Mouse (Mus musculus) liver, embryonic 13.5 days (tissue): ENCODE results near the gene Shank2. TPM values are rescaled to one million over a fixed set of nuclear protein-coding genes. Genes with fewer than 3 reads are reported as not detected.
A peak's percentile ranks its signal among the peaks of the same experiment; 100 is the strongest.

ENCODE experiments used
- ATAC-seq: fragments of 200-750 bp; cut with Nextera tagmentation; 2 replicates; pipeline ENCODE4 v1.8.0; 2017; ENCODE audit warnings: low read depth, mild to moderate bottlenecking, moderate number of reproducible peaks, moderate library complexity
- DNase-seq: peaks from one replicate; pipeline ENCODE4 v3.0.0; 2022
- H3K27ac ChIP-seq: fragments of 300-500 bp; sonication (generic); 2 replicates; pipeline ENCODE4 v1.5.1; 2015; ENCODE audit warnings: moderate library complexity, mild to moderate bottlenecking, inconsistent platforms
- H3K27me3 ChIP-seq: fragments of 300-500 bp; sonication (generic); 2 replicates; pipeline ENCODE4 v1.6.1; 2015; ENCODE audit warnings: mild to moderate bottlenecking, inconsistent platforms
- H3K36me3 ChIP-seq: fragments of 300-500 bp; sonication (generic); 2 replicates; pipeline ENCODE4 v1.6.1; 2015; ENCODE audit warnings: mild to moderate bottlenecking, inconsistent platforms
- H3K4me1 ChIP-seq: fragments of 300-500 bp; sonication (generic); replicated peaks from 2 replicates; pipeline ENCODE4 v1.6.1; 2015; ENCODE audit warnings: inconsistent platforms
- H3K4me2 ChIP-seq: fragments of 300-500 bp; sonication (generic); 2 replicates; pipeline ENCODE4 v1.6.1; 2015; ENCODE audit warnings: inconsistent platforms, mild to moderate bottlenecking, moderate library complexity
- H3K4me3 ChIP-seq: fragments of 300-500 bp; sonication (generic); replicated peaks from 2 replicates; pipeline ENCODE4 v1.5.1; 2015; ENCODE audit warnings: mild to moderate bottlenecking, inconsistent platforms
- H3K9ac ChIP-seq: fragments of 300-500 bp; sonication (generic); 2 replicates; pipeline ENCODE4 v1.6.1; 2015; ENCODE audit warnings: mild to moderate bottlenecking, inconsistent platforms
- H3K9me3 ChIP-seq: fragments of 300-500 bp; sonication (generic); replicated peaks from 2 replicates; pipeline ENCODE4 v1.6.1; 2016; ENCODE audit warnings: inconsistent platforms
- WGBS: fragments of 180-500 bp; shearing (Covaris S2); methylation state at CpG from one replicate; pipeline ENCODE4 v1.1.7; 2015; ENCODE audit not compliant: insufficient replicate concordance; 5-methylcytosine and 5-hydroxymethylcytosine counted together
- polyA plus RNA-seq: library from polyadenylated mRNA; unstranded; fragments of >200 nt; fragmentation: Nextera tagmentation; extraction: Ambion mirVana; gene quantifications from 2 replicates; pipeline ENCODE4 v1.2.1, GENCODE M21; 2015

The Shank2 gene
- polyA plus RNA-seq, 1 experiment from 2014 or later = 0.30 TPM

- Histone ChIP-seq H3K9me3 (no peaks in the 10 kb centered on the region), H3K4me3 (no peak overlapping the region), H3K27ac (no peak overlapping the region), H3K9ac (no peak overlapping the region), H3K27me3 (peaks cover 38% of the 10 kb centered on the region), H3K4me2 (no peak overlapping the region), H3K4me1 (no peaks in the 10 kb centered on the region), H3K36me3 (no peaks in the 10 kb centered on the region)
- 68% methylated on average over 14 of the region's 14 CpGs for WGBS
- ATAC-seq (no peak), DNase-seq (no peak)
Measured at GRCm38 (mm10) chr7:144174329-144174728, 172.6 kb downstream of the Shank2 start.

GRCm38 (mm10) chr7:144175025-144175424 is 173.3 kb downstream of the Shank2 start:
- 17% methylated on average over 7 of the region's 7 CpGs for WGBS
- Histone ChIP-seq H3K27ac (no peak overlapping the region), H3K9me3 (no peaks in the 10 kb centered on the region), H3K4me1 (no peaks in the 10 kb centered on the region), H3K4me3 (no peak overlapping the region), H3K27me3 (peaks cover 38% of the 10 kb centered on the region), H3K9ac (no peak overlapping the region), H3K4me2 (no peak overlapping the region), H3K36me3 (no peaks in the 10 kb centered on the region)
- ATAC-seq (no peak), DNase-seq (no peak)

GRCm38 (mm10) chr7:144175481-144176233 is 173.9 kb downstream of the Shank2 start:
- Histone ChIP-seq H3K4me3 (no peak overlapping the region), H3K27me3 (peaks cover 38% of the 10 kb centered on the region), H3K4me2 (no peak overlapping the region), H3K4me1 (no peaks in the 10 kb centered on the region), H3K36me3 (no peaks in the 10 kb centered on the region), H3K9me3 (no peaks in the 10 kb centered on the region), H3K9ac (no peak overlapping the region), H3K27ac (no peak overlapping the region)
- ATAC-seq (no peak), DNase-seq (no peak)
- 13% methylated on average over 40 of the region's 40 CpGs for WGBS

GRCm38 (mm10) chr7:144176234-144176730 is 174.6 kb downstream of the Shank2 start:
- no peak overlapping the region for H3K9ac ChIP-seq
- H3K4me2 ChIP-seq = no peak overlapping the region
- 47% methylated on average over 3 of the region's 3 CpGs for WGBS
- DNase-seq (no peak), ATAC-seq (no peak)
- H3K4me3 ChIP-seq = no peak overlapping the region
- H3K9me3 ChIP-seq = no peaks in the 10 kb centered on the region
- H3K27me3 ChIP-seq = peaks cover 38% of the 10 kb centered on the region
- H3K4me1 ChIP-seq = no peaks in the 10 kb centered on the region
- H3K27ac ChIP-seq = no peak overlapping the region
- no peaks in the 10 kb centered on the region for H3K36me3 ChIP-seq

- ATAC-seq (no peak), DNase-seq (no peak)
- H3K27me3 ChIP-seq = peaks cover 29% of the 10 kb centered on the region
- H3K36me3 ChIP-seq = no peaks in the 10 kb centered on the region
- H3K9me3 ChIP-seq = no peaks in the 10 kb centered on the region
- H3K4me2 ChIP-seq = no peak overlapping the region
- H3K4me1 ChIP-seq = no peaks in the 10 kb centered on the region
- no peak overlapping the region for H3K27ac ChIP-seq
- 71% methylated on average over 6 of the region's 6 CpGs for WGBS
- no peak overlapping the region for H3K4me3 ChIP-seq
- H3K9ac ChIP-seq = no peak overlapping the region
Measured at GRCm38 (mm10) chr7:144179436-144179835, 177.7 kb downstream of the Shank2 start.

GRCm38 (mm10) chr7:144180885-144181284 is 179.2 kb downstream of the Shank2 start:
- H3K27me3 ChIP-seq = peaks cover 15% of the 10 kb centered on the region

GRCm38 (mm10) chr7:144187869-144188430 is 186.2 kb downstream of the Shank2 start:
- no peak for ATAC-seq
- Histone ChIP-seq H3K9me3 (no peaks in the 10 kb centered on the region), H3K4me1 (no peaks in the 10 kb centered on the region), H3K9ac (no peak overlapping the region), H3K27ac (no peak overlapping the region), H3K4me2 (no peak overlapping the region), H3K27me3 (no peaks in the 10 kb centered on the region), H3K4me3 (no peak overlapping the region), H3K36me3 (no peaks in the 10 kb centered on the region)
- no peak for DNase-seq
- 64% methylated on average over 11 of the region's 11 CpGs for WGBS

More at GRCm38 (mm10) chr7:144180885-144181284, 179.2 kb downstream of the Shank2 start:
- Histone ChIP-seq H3K27ac (no peak overlapping the region), H3K36me3 (no peaks in the 10 kb centered on the region), H3K9me3 (no peaks in the 10 kb centered on the region), H3K9ac (no peak overlapping the region), H3K4me1 (no peaks in the 10 kb centered on the region), H3K4me3 (no peak overlapping the region), H3K4me2 (no peak overlapping the region)
- no peak for ATAC-seq
- WGBS = 20% methylated on average over 6 of the region's 6 CpGs
- peak; percentile 8 for DNase-seq

GRCm38 (mm10) chr7:144189446-144189845 is 187.7 kb downstream of the Shank2 start:
- no peak for DNase-seq
- Histone ChIP-seq H3K4me2 (no peak overlapping the region), H3K9me3 (no peaks in the 10 kb centered on the region), H3K4me3 (no peak overlapping the region), H3K9ac (no peak overlapping the region), H3K36me3 (no peaks in the 10 kb centered on the region), H3K27ac (no peak overlapping the region), H3K27me3 (no peaks in the 10 kb centered on the region), H3K4me1 (no peaks in the 10 kb centered on the region)
- 65% methylated on average over 4 of the region's 4 CpGs for WGBS
- no peak for ATAC-seq

- H3K9me3 ChIP-seq = no peaks in the 10 kb centered on the region
- no peak overlapping the region for H3K27ac ChIP-seq
- H3K27me3 ChIP-seq = no peaks in the 10 kb centered on the region
- H3K36me3 ChIP-seq = no peaks in the 10 kb centered on the region
- WGBS = 57% methylated on average over 2 of the region's 2 CpGs
- H3K4me1 ChIP-seq = peaks cover 3% of the 10 kb centered on the region; the same call in 1 of the 2 replicates
- H3K9ac ChIP-seq = no peak overlapping the region
- no peak for ATAC-seq
- no peak for DNase-seq
- H3K4me2 ChIP-seq = no peak overlapping the region
- H3K4me3 ChIP-seq = no peak overlapping the region
Measured at GRCm38 (mm10) chr7:144198491-144198890, 196.8 kb downstream of the Shank2 start.

GRCm38 (mm10) chr7:144202017-144202682 is 200.4 kb downstream of the Shank2 start:
- 48% methylated on average over 7 of the region's 7 CpGs for WGBS
- no peak for ATAC-seq
- Histone ChIP-seq H3K4me1 (peaks cover 3% of the 10 kb centered on the region; the same call in 1 of the 2 replicates), H3K36me3 (no peaks in the 10 kb centered on the region), H3K4me3 (no peak overlapping the region), H3K9me3 (no peaks in the 10 kb centered on the region), H3K9ac (no peak overlapping the region), H3K27ac (no peak overlapping the region), H3K27me3 (no peaks in the 10 kb centered on the region), H3K4me2 (no peak overlapping the region)
- DNase-seq = no peak

- WGBS = 61% methylated on average over 3 of the region's 3 CpGs
- Histone ChIP-seq H3K9ac (no peak overlapping the region), H3K4me3 (no peak overlapping the region), H3K9me3 (no peaks in the 10 kb centered on the region), H3K4me2 (no peak overlapping the region), H3K27ac (no peak overlapping the region), H3K27me3 (no peaks in the 10 kb centered on the region), H3K36me3 (no peaks in the 10 kb centered on the region), H3K4me1 (peaks cover 3% of the 10 kb centered on the region; the same call in 1 of the 2 replicates)
- DNase-seq = no peak
- no peak for ATAC-seq
Measured at GRCm38 (mm10) chr7:144204290-144204689, 202.6 kb downstream of the Shank2 start.
